ENCODE assay signal across 30 mouse cellular contexts in genomic region chr2:68387824-68388582, GRCm38 (mm10).
DNase-seq lines count a peak whose midpoint lies in the region; ATAC-seq and TF ChIP-seq lines count a peak whose summit lies in the region.
"Had no signal": no experiment of that assay in that cellular context is flagged by ENCODE, and none has a peak within 500 bp of the region (broad histone marks: within the 10 kb centered on the region; RNA-seq: fewer than 3 reads in every experiment).

No protein-coding gene starts in this region.

- no peaks in the 10 kb centered on the region for H3K27me3 ChIP-seq in kidney, postnatal 0 days (ENCODE audit: insufficient read depth, low read length)
- no peaks in the 10 kb centered on the region; the same call in 1 of the 2 replicates for H3K27me3 ChIP-seq in hindbrain, embryonic 16.5 days (replicated peaks; ENCODE audit: control insufficient read depth, insufficient read depth, low read length)
- H3K27me3 ChIP-seq: CH12.LX; heart, embryonic 13.5 days; limb, embryonic 15.5 days; liver, embryonic 13.5 days; midbrain, embryonic 15.5 days had no signal

- no peak overlapping the region for H3K4me2 ChIP-seq in kidney, postnatal 0 days (ENCODE audit: low read length)
- no peak overlapping the region for H3K4me2 ChIP-seq in hindbrain, embryonic 16.5 days (ENCODE audit: low read length)
- H3K4me2 ChIP-seq: heart, embryonic 13.5 days; hindbrain, embryonic 14.5 days; limb, embryonic 15.5 days; liver, embryonic 13.5 days; midbrain, embryonic 15.5 days had no signal

- H3K4me1 ChIP-seq in kidney, postnatal 0 days (replicated peaks; ENCODE audit: insufficient read depth, low read length), result no peaks in the 10 kb centered on the region
- no peaks in the 10 kb centered on the region for H3K4me1 ChIP-seq in hindbrain, embryonic 16.5 days (ENCODE audit: control insufficient read depth, insufficient read depth, low read depth, low read length)
- H3K4me1 ChIP-seq: limb, embryonic 15.5 days; midbrain, embryonic 15.5 days had no signal

- no peak for TF ChIP-seq CTCF in kidney, postnatal 0 days (IDR thresholded peaks at IDR 0.05; ENCODE audit: low read depth)

- peak; percentile 53 for ATAC-seq in kidney, postnatal 0 days (replicated peaks; ENCODE audit: low FRiP score, low read depth)
- ATAC-seq in hindbrain, embryonic 16.5 days, result no peak
- ATAC-seq: forebrain, embryonic 14.5 days; inflammation-experienced regulatory T-cells, adult 6 months; midbrain, embryonic 15.5 days had no signal

- no peaks in the 10 kb centered on the region for H3K9me3 ChIP-seq in kidney, postnatal 0 days (replicated peaks; ENCODE audit: low read length)
- H3K9me3 ChIP-seq in hindbrain, embryonic 16.5 days (ENCODE audit: control insufficient read depth, low read length), result no peaks in the 10 kb centered on the region
- H3K9me3 ChIP-seq: heart, embryonic 13.5 days; limb, embryonic 10.5 days; limb, embryonic 15.5 days; liver, embryonic 13.5 days; midbrain, embryonic 10.5 days; midbrain, embryonic 15.5 days had no signal

- no peak overlapping the region for H3K4me3 ChIP-seq in kidney, postnatal 0 days (replicated peaks; ENCODE audit: low read depth, low read length)
- H3K4me3 ChIP-seq in hindbrain, embryonic 16.5 days (ENCODE audit: low read length), result no peak overlapping the region
- H3K4me3 ChIP-seq: heart, adult 2 months; heart, embryonic 13.5 days; layer of hippocampus, adult 2 months; limb, embryonic 10.5 days; limb, embryonic 15.5 days; liver, embryonic 13.5 days; midbrain, embryonic 10.5 days; midbrain, embryonic 15.5 days had no signal

- WGBS in kidney, postnatal 0 days, result 69% methylated on average over 14 of the region's 14 CpGs
- WGBS in hindbrain, embryonic 16.5 days, result 72% methylated on average over 14 of the region's 14 CpGs

- peak; percentile 43 for DNase-seq in heart, adult 11 months
- no peak for DNase-seq in heart, adult 8-10 months (ENCODE audit: low spot score)
- DNase-seq in kidney, adult 8-10 months, result peak; percentile 29 to 70
- no peak for DNase-seq in kidney, postnatal 0 days (ENCODE audit: low spot score)
- no peak for DNase-seq in left cerebral cortex, adult 11 months (ENCODE audit: low spot score)
- DNase-seq in spleen, postnatal 14 days (ENCODE audit: low spot score in 2 of 2), result no peak
- DNase-seq in testis, postnatal 14 days (ENCODE audit: low spot score), result no peak
- DNase-seq: adrenal gland, adult 8-10 months; cerebellum, adult 9-10 months; cerebellum, postnatal 36 days; gastrocnemius, postnatal 25 days; heart, adult 2 months; heart, postnatal 10 days; liver, embryonic 13.5 days; lung, adult 2 months; lung, postnatal 14 days; right cerebral cortex, postnatal 25 days; thymus, adult 18-20 months; thymus, postnatal 25 days had no signal

- peak overlapping the region; percentile 68; the same call in 1 of the 2 replicates for H3K27ac ChIP-seq in kidney, postnatal 0 days
- H3K27ac ChIP-seq in hindbrain, embryonic 16.5 days (ENCODE audit: low read depth, low read length), result no peak overlapping the region
- H3K27ac ChIP-seq: heart, adult 2 months; heart, embryonic 13.5 days; hindbrain, embryonic 14.5 days; layer of hippocampus, adult 2 months; limb, embryonic 10.5 days; limb, embryonic 15.5 days; liver, embryonic 13.5 days; midbrain, embryonic 10.5 days; midbrain, embryonic 15.5 days had no signal

- no peak overlapping the region for H3K9ac ChIP-seq in kidney, postnatal 0 days (ENCODE audit: low read depth, low read length)
- H3K9ac ChIP-seq in hindbrain, embryonic 16.5 days (ENCODE audit: low read depth, low read length), result no peak overlapping the region
- H3K9ac ChIP-seq: heart, embryonic 13.5 days; hindbrain, embryonic 14.5 days; limb, embryonic 15.5 days; liver, embryonic 13.5 days; midbrain, embryonic 15.5 days had no signal

- H3K36me3 ChIP-seq in kidney, postnatal 0 days (ENCODE audit: insufficient read depth, low read length), result no peaks in the 10 kb centered on the region
- no peaks in the 10 kb centered on the region for H3K36me3 ChIP-seq in hindbrain, embryonic 16.5 days (ENCODE audit: control insufficient read depth, insufficient read depth, low read length)
- H3K36me3 ChIP-seq: limb, embryonic 15.5 days; liver, embryonic 13.5 days; midbrain, embryonic 15.5 days had no signal

Comparison
In these comparisons a context has a peak if more than half of its experiments do, and no peak if none do; other contexts are left out.
1. DNase-seq: peak in heart, adult 11 months (single experiment) and kidney, adult 8-10 months (2 of 2); none in heart, adult 8-10 months (single experiment), kidney, postnatal 0 days (single experiment), left cerebral cortex, adult 11 months (single experiment), spleen, postnatal 14 days (0 of 2) and testis, postnatal 14 days (single experiment).